Mouse (Mus musculus): ENCODE results near the gene Dyrk2. TPM values are rescaled to one million over a fixed set of nuclear protein-coding genes. Genes with fewer than 3 reads are reported as not detected.

Dyrk2 gene
- 11.3 TPM in 2 replicates for polyA plus RNA-seq (2015; fragmentation: Nextera tagmentation; extraction: Ambion mirVana)

DNA sequence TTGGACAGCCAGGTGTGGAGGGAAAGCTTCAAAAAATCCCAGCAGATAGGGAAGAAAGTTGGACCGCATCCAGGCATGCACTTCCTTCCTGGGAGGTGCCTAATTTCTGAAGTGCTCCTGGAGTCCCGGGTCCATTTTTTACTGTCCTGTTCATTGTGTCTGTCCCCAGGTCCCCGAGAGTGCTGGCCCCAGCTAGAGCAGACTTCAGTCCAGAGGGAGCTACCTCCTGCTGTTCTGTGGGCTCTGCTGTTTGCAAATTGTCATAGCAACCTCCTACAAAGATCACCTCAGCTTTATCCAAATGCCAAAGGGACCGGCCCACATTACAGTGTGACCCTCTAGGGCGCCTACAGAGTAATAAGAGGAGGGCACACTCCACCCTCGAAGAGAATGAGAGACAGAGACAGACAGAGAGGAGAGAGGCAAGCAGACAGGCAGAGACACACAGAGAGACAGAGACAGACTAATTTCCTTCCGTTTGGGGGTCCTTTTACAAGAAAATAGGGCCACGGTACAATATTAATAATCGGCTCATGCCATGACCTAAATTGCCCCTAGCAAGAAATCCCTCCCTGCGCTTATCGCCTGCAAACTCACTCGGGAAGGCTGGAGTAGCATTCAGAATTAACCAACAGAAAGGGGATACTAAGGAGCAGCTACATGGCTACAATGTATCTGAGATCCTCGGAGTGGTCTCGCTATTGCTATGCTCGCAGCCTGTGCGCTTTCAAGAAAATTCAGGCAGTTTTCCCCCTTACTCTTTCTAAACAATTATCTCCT lies at the start of gene Dyrk2:
Gene Dyrk2, minus strand, starts transcription at position 9 of the 780 bp plus-strand sequence.
- Histone ChIP-seq H3K4me3 (replicated peaks) (peak within 1 kb of the TSS; percentile 95), H3K27ac (replicated peaks) (peak within 1 kb of the TSS; percentile 98), H3K9me3 (replicated peaks) (no peaks in the 10 kb centered on the region), H3K36me3 (no peaks in the 10 kb centered on the region), H3K4me1 (peaks cover 33% of the 10 kb centered on the region), H3K9ac (replicated peaks) (peak within 1 kb of the TSS; percentile 79), H3K4me2 (peak within 1 kb of the TSS; percentile 97), H3K27me3 (replicated peaks) (no peaks in the 10 kb centered on the region)
- WGBS = 5% methylated on average over 16 of the region's 16 CpGs
- ATAC-seq (ENCODE audit: low FRiP score) = peak; percentile 5; the same call in 1 of the 2 replicates

DNA sequence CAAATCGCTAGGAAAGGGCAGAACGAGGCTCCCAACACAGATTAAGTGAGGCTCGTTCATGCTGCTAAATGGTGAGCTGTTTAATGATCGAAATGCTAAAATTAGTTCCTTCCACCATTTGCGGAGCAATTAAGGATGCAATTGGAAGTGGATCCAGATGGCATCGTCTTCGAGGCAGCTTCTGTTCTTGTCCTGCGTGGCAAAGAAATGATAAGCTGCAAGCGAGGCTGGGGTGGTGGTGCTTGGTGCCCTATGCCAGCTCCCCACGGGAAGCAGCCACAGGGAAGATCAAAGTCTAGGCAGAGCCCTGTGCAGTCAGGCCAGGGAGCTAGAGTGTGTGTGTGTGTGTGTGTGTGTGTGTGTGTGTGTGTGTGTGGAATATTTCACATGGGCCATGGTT lies 32.6 kb upstream of the Dyrk2 start:
- WGBS = 47% methylated on average over 10 of the region's 10 CpGs
- H3K4me2 ChIP-seq = no peak overlapping the region
- no peaks in the 10 kb centered on the region for H3K36me3 ChIP-seq
- no peaks in the 10 kb centered on the region for H3K27me3 ChIP-seq (replicated peaks)
- no peaks in the 10 kb centered on the region for H3K9me3 ChIP-seq (replicated peaks)
- peaks cover 8% of the 10 kb centered on the region for H3K4me1 ChIP-seq
- H3K4me3 ChIP-seq (replicated peaks) = no peak overlapping the region
- H3K27ac ChIP-seq (replicated peaks) = no peak overlapping the region
- ATAC-seq (ENCODE audit: low FRiP score) = no peak
- no peak overlapping the region for H3K9ac ChIP-seq (replicated peaks)

DNA sequence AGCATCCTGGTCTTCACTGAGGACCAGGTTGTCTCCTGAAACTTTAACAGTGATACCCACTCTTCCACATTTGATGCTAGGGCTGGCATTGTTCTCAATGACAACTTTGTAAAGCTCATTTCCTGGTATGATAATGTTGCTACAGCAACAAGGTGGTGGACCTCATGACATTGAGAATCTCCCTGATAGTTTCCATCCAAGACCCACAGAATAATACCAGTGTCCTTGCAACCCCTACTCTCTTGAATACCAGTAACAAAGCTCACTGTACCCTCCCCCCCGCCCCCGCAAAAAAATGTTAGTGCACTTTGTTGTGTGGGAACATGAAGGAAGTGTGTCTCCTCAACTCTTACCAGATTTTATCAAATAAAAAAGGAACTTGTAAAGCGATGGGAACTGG lies 23.6 kb upstream of the Dyrk2 start:
- Histone ChIP-seq H3K27me3 (replicated peaks) (no peaks in the 10 kb centered on the region), H3K4me2 (no peak overlapping the region), H3K9ac (replicated peaks) (no peak overlapping the region), H3K36me3 (no peaks in the 10 kb centered on the region), H3K4me1 (no peaks in the 10 kb centered on the region), H3K4me3 (replicated peaks) (no peak overlapping the region), H3K9me3 (replicated peaks) (no peaks in the 10 kb centered on the region), H3K27ac (replicated peaks) (no peak overlapping the region)
- no peak for ATAC-seq (ENCODE audit: low FRiP score)
- WGBS = 82% methylated on average over 3 of the region's 3 CpGs

DNA sequence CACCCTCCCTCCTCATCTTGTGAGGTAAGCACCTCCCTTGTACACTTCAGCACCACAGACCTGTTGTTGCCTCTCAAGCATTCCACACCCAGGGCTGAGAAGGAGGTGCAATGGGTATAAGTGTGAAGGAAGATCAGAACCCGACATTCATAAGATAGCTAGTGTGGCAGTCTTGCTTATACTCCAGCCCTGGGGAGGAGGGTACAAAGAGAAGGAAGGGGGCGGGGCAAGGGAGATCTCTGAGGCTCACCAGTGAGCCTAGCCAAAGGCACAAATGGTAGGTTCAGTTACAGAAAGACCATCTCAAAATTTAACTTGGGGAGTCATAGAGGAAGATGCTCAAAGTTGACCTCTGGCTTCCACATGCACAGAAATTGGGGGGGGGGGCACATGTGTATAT lies 14.1 kb upstream of the Dyrk2 start:
- H3K9ac ChIP-seq (replicated peaks) = no peak overlapping the region
- ATAC-seq (ENCODE audit: low FRiP score) = no peak
- no peak overlapping the region for H3K4me3 ChIP-seq (replicated peaks)
- H3K36me3 ChIP-seq = no peaks in the 10 kb centered on the region
- no peaks in the 10 kb centered on the region for H3K9me3 ChIP-seq (replicated peaks)
- no peak overlapping the region for H3K27ac ChIP-seq (replicated peaks)
- 86% methylated on average over 2 of the region's 2 CpGs for WGBS
- no peak overlapping the region for H3K4me2 ChIP-seq
- no peaks in the 10 kb centered on the region for H3K27me3 ChIP-seq (replicated peaks)
- H3K4me1 ChIP-seq = no peaks in the 10 kb centered on the region

DNA sequence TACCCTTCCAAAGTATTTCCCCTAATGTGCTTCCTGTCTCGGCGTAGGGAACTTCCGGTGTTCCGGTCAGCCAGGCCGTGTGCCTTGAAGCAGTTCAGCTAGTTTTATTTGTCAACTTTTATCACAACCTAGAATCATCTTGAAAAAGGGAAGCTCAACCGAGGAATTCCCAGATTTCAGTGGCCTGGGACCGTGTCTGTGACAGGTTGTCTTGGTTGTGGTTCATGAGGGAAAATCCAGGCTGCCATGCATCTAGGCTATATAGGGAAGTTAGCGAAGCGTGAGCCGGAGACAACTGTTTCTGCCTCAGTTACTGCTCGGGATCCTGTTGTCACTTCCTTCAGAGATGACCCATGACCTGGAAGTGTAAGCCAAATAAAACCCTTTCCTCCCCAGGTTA lies 13.3 kb upstream of the Dyrk2 start:
- no peak overlapping the region for H3K9ac ChIP-seq (replicated peaks)
- no peak overlapping the region for H3K27ac ChIP-seq (replicated peaks)
- no peaks in the 10 kb centered on the region for H3K27me3 ChIP-seq (replicated peaks)
- H3K9me3 ChIP-seq (replicated peaks) = no peaks in the 10 kb centered on the region
- no peaks in the 10 kb centered on the region for H3K4me1 ChIP-seq
- H3K4me2 ChIP-seq = no peak overlapping the region
- H3K36me3 ChIP-seq = no peaks in the 10 kb centered on the region
- 92% methylated on average over 11 of the region's 11 CpGs for WGBS
- no peak for ATAC-seq (ENCODE audit: low FRiP score)
- no peak overlapping the region for H3K4me3 ChIP-seq (replicated peaks)

DNA sequence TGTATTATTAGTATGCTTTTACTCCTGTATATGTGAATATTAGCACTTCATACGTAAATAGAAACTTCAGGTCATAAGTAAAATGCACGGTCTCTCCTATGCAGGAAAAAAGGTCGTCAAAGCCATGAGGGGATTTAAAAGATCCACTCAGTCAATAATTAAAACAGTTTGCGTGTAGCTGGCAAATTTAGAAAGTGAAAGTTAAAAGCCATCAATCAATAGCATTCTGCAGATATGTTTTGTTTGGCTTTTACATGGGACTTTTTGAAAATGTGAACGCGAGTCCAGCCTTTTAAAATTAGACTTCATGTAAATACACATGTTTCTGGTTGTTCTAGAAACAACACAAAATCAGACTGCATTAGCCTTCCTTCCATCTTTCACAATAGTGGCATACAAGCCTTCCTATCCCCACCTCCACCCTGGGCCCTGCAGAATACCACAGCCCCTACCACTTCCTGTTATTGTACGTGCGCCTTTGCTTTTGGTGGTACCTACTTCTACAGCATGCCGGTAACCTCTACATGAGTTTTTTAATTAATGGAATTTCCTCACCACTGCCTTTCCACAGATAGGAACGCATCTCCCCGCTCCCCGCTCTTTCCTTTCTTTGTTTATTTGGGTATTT lies 12.4 kb upstream of the Dyrk2 start:
- no peaks in the 10 kb centered on the region for H3K9me3 ChIP-seq (replicated peaks)
- H3K4me2 ChIP-seq = no peak overlapping the region
- H3K4me3 ChIP-seq (replicated peaks) = no peak overlapping the region
- no peaks in the 10 kb centered on the region for H3K36me3 ChIP-seq
- ATAC-seq (ENCODE audit: low FRiP score) = no peak
- no peak overlapping the region for H3K27ac ChIP-seq (replicated peaks)
- H3K4me1 ChIP-seq = no peaks in the 10 kb centered on the region
- 88% methylated on average over 12 of the region's 12 CpGs for WGBS
- no peak overlapping the region for H3K9ac ChIP-seq (replicated peaks)
- no peaks in the 10 kb centered on the region for H3K27me3 ChIP-seq (replicated peaks)

DNA sequence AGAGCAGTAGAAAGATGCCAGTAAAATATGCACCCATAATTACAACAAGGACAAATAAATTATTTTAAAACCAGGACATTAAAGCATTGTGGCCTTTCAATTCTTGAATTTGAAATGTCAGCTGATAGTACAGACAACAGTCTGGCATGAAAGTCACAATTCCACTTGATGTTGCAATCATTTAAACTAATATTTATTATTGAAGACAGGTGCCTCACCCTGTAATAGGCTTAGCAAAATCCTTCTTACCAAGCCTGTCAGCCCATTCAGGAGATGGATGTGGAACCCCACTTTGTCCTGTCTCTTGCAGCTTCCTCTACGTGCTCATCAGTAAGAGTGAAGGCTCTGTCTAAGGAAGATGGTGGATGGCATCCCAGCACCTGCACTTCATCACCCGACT lies 10.8 kb upstream of the Dyrk2 start:
- Histone ChIP-seq H3K4me3 (replicated peaks) (no peak overlapping the region), H3K4me1 (no peaks in the 10 kb centered on the region), H3K9me3 (replicated peaks) (no peaks in the 10 kb centered on the region), H3K27ac (replicated peaks) (no peak overlapping the region), H3K27me3 (replicated peaks) (no peaks in the 10 kb centered on the region), H3K36me3 (no peaks in the 10 kb centered on the region), H3K9ac (replicated peaks) (no peak overlapping the region), H3K4me2 (no peak overlapping the region)
- ATAC-seq (ENCODE audit: low FRiP score) = no peak
- 80% methylated on average over 2 of the region's 2 CpGs for WGBS

DNA sequence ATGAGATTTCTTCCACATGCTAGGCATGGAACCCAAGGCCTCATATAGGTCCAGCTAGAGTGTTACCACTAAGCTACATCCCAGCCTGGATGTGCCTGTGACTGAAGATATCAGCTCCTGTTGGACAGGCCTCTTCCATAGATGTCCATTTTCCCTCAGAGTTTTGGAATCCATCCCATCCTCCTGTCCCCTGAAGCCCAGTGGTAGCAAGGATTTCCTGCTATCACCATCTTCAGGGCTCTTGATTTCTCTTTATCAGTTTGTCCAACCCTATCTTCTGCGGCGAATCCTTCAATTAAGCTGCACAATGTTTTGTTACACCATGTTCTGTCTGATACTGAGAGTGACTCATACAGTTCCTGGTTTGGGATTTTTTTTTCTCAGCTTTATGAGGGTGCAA lies 2.2 kb upstream of the Dyrk2 start:
- no peak for ATAC-seq (ENCODE audit: low FRiP score)
- H3K4me3 ChIP-seq (replicated peaks) = no peak overlapping the region
- peaks cover 17% of the 10 kb centered on the region for H3K4me1 ChIP-seq
- H3K27me3 ChIP-seq (replicated peaks) = no peaks in the 10 kb centered on the region
- H3K4me2 ChIP-seq = no peak overlapping the region
- H3K27ac ChIP-seq (replicated peaks) = no peak overlapping the region
- 94% methylated on average over 2 of the region's 2 CpGs for WGBS
- H3K9ac ChIP-seq (replicated peaks) = no peak overlapping the region
- no peaks in the 10 kb centered on the region for H3K36me3 ChIP-seq
- H3K9me3 ChIP-seq (replicated peaks) = no peaks in the 10 kb centered on the region

DNA sequence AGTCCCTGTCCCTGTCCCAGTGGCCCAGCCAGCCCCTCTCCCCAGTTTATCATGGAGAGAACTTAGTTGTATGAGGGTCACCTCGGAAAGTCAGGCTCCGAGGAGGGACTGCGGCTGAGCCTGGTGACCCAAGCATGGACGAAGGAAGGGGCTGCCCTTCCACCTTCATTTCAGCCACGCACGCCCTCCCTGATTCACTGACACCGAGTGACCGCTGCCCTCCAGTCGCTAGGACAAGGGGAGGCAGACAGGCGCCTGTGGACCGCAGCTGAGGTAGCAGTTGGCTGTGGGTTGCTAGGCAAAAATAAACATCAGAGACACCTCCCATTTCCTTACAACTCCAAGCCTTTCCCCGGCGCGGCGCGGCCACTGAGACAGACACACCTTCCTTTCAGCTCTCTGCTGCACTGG lies 413 bp downstream of the Dyrk2 start:
- Histone ChIP-seq H3K27ac (replicated peaks) (peak overlapping the region; percentile 98), H3K9ac (replicated peaks) (peak overlapping the region; percentile 79), H3K4me2 (peak overlapping the region; percentile 97), H3K9me3 (replicated peaks) (no peaks in the 10 kb centered on the region), H3K4me3 (replicated peaks) (peak overlapping the region; percentile 95), H3K27me3 (replicated peaks) (no peaks in the 10 kb centered on the region), H3K4me1 (peaks cover 41% of the 10 kb centered on the region), H3K36me3 (no peaks in the 10 kb centered on the region)
- 0% methylated on average over 16 of the region's 16 CpGs for WGBS
- ATAC-seq (ENCODE audit: low FRiP score) = peak; percentile 68

DNA sequence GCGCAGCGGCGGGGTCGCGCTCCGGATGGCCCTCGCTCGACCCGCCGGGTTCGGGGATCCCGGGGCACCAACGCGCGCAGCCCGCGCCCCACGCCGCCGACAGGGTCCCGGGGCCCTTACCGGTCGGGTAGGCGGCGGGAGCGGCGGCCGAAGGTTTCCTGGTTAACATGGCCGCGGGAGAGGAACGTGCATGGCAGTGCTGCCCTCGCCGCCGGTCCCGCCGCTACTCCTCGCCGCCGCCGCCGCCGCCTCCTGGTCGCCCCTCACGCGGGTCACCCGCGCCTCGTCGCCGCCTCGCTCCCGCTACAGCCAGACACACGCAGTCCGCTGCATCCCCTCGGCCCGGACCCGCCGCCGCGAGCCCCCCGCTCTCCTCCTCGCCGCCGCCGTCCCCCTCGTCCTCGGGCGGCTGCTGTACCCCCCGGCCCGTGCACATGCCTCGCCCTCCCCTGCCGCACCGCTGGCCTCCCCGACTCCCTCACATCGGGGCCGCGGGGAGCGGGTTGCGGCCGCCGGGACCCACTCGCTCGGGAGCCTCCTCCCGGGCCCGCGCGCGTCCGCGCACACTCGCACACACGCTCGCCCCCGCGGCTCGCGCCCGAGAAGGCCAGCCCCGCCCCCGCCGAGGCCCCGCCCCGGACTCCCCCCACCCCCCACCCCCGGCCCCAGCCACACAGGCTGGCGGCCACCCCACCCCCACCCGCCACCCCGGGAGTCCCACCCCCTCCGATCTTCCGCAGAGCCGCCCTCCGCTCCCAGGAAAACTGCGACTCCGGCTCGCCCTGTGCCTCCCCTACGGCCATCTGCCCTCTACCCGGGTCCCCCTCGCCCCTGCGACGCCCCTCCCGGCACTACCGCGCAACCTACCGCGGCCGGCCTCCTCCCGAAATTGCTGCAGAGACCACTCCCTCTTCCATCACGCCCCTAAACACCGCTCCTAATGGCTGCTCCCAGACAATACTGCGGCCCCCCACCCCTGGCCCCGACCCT lies 1.1 kb downstream of the Dyrk2 start:
- Histone ChIP-seq H3K36me3 (no peaks in the 10 kb centered on the region), H3K27ac (replicated peaks) (peak overlapping the region; percentile 98), H3K4me3 (replicated peaks) (peak overlapping the region; percentile 95), H3K27me3 (replicated peaks) (no peaks in the 10 kb centered on the region), H3K9me3 (replicated peaks) (no peaks in the 10 kb centered on the region), H3K4me1 (peaks cover 46% of the 10 kb centered on the region), H3K9ac (replicated peaks) (peak overlapping the region; percentile 97), H3K4me2 (peak overlapping the region; percentile 97)
- ATAC-seq (ENCODE audit: low FRiP score) = peak; percentile 87
- WGBS = under 1% methylated on average over 94 of the region's 130 CpGs

DNA sequence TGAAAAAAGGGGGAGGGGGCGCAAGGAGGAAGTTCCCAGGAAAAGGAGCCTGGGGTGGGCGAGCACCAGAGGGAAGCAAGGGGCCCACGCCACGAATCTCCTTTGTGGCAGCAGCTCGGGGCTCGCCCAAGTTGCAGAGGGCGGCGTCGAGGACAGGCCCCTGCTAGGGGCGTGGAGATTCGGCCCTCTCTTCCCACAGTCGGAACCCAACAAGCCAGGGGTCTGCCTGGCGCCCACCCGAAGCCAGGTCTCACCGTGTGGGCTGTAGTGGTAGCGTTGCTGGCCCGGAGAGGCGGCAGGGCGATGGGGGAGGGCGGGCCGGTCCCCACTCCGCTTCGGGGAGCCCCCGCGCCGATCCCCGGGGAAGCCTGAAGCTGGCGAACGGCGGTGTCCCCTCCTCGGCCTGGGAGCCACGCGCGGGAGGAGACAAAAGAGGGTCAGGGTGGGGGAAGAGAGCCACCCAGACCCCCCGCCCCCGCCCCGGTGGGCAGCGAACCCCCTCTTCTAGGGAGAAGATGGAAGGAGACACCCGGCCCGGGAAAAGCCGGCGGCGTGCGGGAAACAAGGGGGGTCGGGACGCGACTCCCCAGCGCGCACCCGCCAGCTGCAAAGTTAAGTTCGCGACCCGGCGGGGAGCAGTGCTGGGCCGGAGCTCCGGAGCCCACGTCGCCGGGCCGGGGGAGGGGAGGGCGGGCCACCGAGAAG lies 2.0 kb downstream of the Dyrk2 start:
- ATAC-seq (ENCODE audit: low FRiP score) = peak; percentile 16
- no peaks in the 10 kb centered on the region for H3K9me3 ChIP-seq (replicated peaks)

More for the DNA sequence above, 2.0 kb downstream of the Dyrk2 start:
- no peaks in the 10 kb centered on the region for H3K27me3 ChIP-seq (replicated peaks)
- H3K27ac ChIP-seq (replicated peaks) = peak overlapping the region; percentile 98
- peaks cover 2% of the 10 kb centered on the region; the same call in 1 of the 2 replicates for H3K36me3 ChIP-seq
- H3K4me3 ChIP-seq (replicated peaks) = peak overlapping the region; percentile 95
- peak overlapping the region; percentile 97 for H3K9ac ChIP-seq (replicated peaks)
- H3K4me2 ChIP-seq = peak overlapping the region; percentile 97
- peaks cover 47% of the 10 kb centered on the region for H3K4me1 ChIP-seq
- 0% methylated on average over 54 of the region's 62 CpGs for WGBS
